Mouse (Mus musculus) cerebellum, adult 2 months (tissue): Measurements from ENCODE around the gene Tmem169. TPM values are rescaled to one million over a fixed set of nuclear protein-coding genes. Genes with fewer than 3 reads are reported as not detected.

Experiments used
- DNase-seq, 2 experiments: peaks; one replicate each; pipeline ENCODE4 v3.0.0; 2021
- H3K27ac ChIP-seq: fragments of 200-500 bp; 2 replicates; pipeline ENCODE4 v1.5.1; 2012; ENCODE audit warnings: low read length, control low read depth, inconsistent platforms; ENCODE audit not compliant: insufficient read depth
- H3K27me3 ChIP-seq: fragments of 200-500 bp; 2 replicates; pipeline ENCODE4 v1.6.1; 2012; ENCODE audit warnings: inconsistent platforms, mild to moderate bottlenecking, low read length, moderate library complexity; ENCODE audit not compliant: control insufficient read depth, insufficient read depth
- H3K4me1 ChIP-seq: fragments of 200-500 bp; 2 replicates; pipeline ENCODE4 v1.6.1; 2011; ENCODE audit warnings: low read length; ENCODE audit not compliant: control insufficient read depth, insufficient read depth
- H3K4me3 ChIP-seq: fragments of 200-500 bp; replicated peaks from 2 replicates; pipeline ENCODE3; 2011; ENCODE audit warnings: mild to moderate bottlenecking, low read depth, low read length, control low read depth; ENCODE audit not compliant: insufficient read depth
- CTCF ChIP-seq: fragments of 200-500 bp; IDR thresholded peaks from 2 replicates; pipeline ENCODE4 v1.5.1; 2011; ENCODE audit warnings: low read depth, mild to moderate bottlenecking, control low read depth, low read length, moderate library complexity, borderline replicate concordance; ENCODE audit not compliant: insufficient read depth
- POLR2A ChIP-seq: fragments of 200-500 bp; IDR thresholded peaks from 2 replicates; pipeline ENCODE4 v1.6.1; 2011; ENCODE audit warnings: low read length, control low read depth, borderline replicate concordance; ENCODE audit not compliant: insufficient read depth
- WGBS: fragments of 180-500 bp; shearing (Covaris S2); methylation state at CpG from one replicate; pipeline ENCODE4 v1.1.7; 2018; 5-methylcytosine and 5-hydroxymethylcytosine counted together
- polyA plus RNA-seq: library from polyadenylated mRNA; depleted of rRNA; stranded (reverse); fragments of >200 nt; gene quantifications from 2 replicates; pipeline ENCODE4 v1.2.3, GENCODE M21; 2012; rRNA removed

Gene Tmem169
- polyA plus RNA-seq, 1 experiment = 16.4 TPM

DNA sequence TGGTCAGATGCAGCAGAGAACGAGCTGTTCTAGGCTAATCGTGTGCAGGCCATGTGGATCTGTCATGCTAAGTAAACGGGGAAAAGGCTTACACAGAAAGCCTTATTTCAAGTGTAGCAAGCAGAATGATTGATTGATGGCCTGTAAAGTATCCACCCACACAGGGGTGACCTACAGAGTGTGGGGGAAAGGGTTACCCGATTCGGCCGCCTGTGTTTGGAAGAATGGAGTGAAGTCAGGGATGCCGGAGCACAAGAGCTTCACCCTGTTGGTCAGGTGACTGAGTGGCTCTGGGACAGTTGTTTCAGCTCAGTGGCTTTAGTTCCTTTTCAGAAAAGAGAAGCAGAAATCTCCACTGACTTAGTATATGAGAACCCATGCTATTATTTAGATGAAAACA, 32.7 kb downstream of the Tmem169 start:
- Histone ChIP-seq H3K27ac (no peak overlapping the region), H3K4me3 (no peak overlapping the region), H3K4me1 (no peaks in the 10 kb centered on the region), H3K27me3 (no peaks in the 10 kb centered on the region)
- TF ChIP-seq POLR2A (no peak), CTCF (no peak)
- no peak for DNase-seq
- WGBS = 91% methylated on average over 7 of the region's 7 CpGs

DNA sequence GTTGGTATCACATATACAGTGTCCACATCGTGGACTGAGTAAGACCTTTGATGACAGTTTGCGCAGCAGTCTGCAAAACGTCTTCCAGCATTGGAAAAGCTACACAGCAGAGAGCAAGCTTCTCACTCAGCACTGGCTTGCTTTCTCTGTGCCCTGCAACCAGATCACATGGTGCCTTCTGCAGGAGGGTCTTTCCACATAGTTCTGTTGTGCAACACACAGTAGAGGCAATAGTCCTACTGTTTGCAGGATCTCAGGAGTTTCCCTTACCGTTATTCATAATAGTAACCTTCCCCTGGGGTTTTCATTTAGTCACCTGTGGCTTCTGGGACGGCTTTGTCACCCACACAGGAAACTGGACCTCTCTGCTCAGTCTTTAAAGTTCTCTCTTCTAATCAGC, 36.6 kb downstream of the Tmem169 start:
- Histone ChIP-seq H3K4me3 (no peak overlapping the region), H3K27me3 (no peaks in the 10 kb centered on the region), H3K27ac (no peak overlapping the region), H3K4me1 (no peaks in the 10 kb centered on the region)
- TF ChIP-seq POLR2A (no peak), CTCF (no peak)
- 92% methylated on average over 5 of the region's 5 CpGs for WGBS
- no peak for DNase-seq

DNA sequence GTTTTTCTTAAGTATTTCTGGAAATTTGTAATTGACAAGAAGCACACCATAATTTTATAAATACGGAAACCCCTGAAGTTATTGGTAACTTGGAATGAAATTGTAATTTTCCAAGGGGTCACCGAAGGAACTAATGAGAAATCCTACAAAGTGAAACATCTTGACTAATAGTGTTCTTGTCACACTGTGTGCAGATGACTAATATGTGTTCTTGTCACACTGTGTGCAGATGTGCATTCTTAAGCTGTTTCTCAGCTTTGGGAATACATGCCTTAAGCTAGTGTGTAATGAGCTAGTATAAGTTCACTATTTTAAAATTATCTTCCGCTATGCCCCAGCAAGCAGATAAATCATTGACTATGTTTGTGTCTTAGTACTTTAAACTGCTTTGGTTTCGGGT, 39.1 kb downstream of the Tmem169 start:
- DNase-seq = no peak
- no peak overlapping the region for H3K4me3 ChIP-seq
- H3K4me1 ChIP-seq = no peaks in the 10 kb centered on the region
- H3K27me3 ChIP-seq = no peaks in the 10 kb centered on the region
- 96% methylated on average over 4 of the region's 4 CpGs for WGBS
- TF ChIP-seq CTCF = no peak
- no peak for TF ChIP-seq POLR2A
- H3K27ac ChIP-seq = no peak overlapping the region

DNA sequence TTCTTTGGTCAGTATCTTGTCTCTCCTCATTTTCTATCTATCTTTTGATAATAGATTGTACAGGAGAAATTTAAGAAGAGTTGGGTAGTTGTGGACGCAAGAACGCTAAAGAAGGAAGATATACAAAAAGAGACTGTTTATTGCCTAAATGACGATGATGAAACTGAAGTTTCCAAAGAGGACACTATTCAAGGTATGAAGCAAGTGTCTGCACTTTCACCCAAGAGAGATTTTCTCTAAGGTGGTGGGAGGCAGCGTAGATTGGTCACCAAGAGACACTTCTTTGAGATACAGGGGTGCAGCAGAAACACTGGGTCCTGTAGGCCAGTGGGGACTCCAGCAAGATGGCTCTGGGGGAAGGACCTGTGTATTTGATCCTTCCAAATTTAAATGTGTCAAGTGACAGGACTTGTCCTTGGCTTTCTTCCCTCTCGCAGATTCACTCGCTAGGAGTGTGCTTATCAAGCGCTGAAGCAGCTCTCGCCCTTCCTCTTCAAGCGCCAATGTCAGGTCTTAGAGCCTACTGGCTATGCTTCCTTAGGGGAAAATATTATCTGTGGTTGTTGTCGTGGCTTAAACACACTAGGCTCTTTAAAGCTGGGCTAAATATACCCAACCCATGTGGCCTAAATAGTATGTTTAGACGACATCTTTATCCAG, 42.1 kb downstream of the Tmem169 start:
- no peak for DNase-seq
- H3K27me3 ChIP-seq = no peaks in the 10 kb centered on the region
- H3K27ac ChIP-seq = no peak overlapping the region
- TF ChIP-seq POLR2A (no peak), CTCF (no peak)
- no peaks in the 10 kb centered on the region for H3K4me1 ChIP-seq
- WGBS = 94% methylated on average over 11 of the region's 11 CpGs
- H3K4me3 ChIP-seq = no peak overlapping the region

DNA sequence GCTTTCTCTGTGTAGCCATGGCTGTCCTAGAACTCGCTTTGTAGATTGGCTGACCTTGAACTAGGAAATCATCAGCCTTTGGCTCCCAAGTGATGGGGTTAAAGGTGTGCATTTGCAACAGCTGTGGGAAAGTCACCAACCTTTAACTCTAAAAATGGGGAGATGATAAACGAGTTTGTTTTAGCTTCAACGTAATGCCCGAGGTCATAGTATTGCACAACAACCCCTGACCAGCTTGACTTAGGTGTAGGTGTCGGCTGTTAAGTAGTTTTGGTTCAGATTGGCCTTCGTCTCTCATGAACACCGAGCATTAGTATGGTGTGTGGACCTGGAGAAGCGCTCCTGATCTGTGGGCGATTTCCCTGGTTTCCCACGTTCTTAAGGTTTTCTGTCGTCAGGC, 50.6 kb downstream of the Tmem169 start:
- no peak overlapping the region for H3K27ac ChIP-seq
- TF ChIP-seq CTCF (no peak), POLR2A (no peak)
- 93% methylated on average over 11 of the region's 11 CpGs for WGBS
- no peaks in the 10 kb centered on the region for H3K4me1 ChIP-seq
- H3K27me3 ChIP-seq = no peaks in the 10 kb centered on the region
- no peak for DNase-seq
- H3K4me3 ChIP-seq = no peak overlapping the region

DNA sequence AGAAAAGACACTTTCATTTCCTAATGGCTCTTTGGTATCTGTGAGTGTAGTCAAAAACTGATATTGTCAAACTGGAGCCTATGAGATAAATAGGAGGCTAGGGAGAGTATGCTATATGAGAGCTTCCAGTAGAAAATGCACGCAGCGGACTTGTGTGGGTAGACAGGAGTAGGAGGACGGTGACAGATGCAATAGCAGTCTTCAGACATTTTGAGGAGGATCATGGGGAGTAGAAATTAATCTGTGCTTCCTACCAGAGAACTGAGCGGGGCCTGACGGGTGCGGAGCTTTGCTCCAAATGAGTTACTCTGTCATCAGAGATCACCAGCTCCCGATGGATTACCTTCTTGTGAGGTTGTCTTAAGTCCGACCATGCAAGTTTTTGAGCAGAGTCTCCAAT, 52.6 kb downstream of the Tmem169 start:
- Histone ChIP-seq H3K4me3 (no peak overlapping the region), H3K4me1 (no peaks in the 10 kb centered on the region), H3K27ac (no peak overlapping the region), H3K27me3 (no peaks in the 10 kb centered on the region)
- DNase-seq = no peak
- 97% methylated on average over 8 of the region's 8 CpGs for WGBS
- TF ChIP-seq CTCF = no peak
- no peak for TF ChIP-seq POLR2A

DNA sequence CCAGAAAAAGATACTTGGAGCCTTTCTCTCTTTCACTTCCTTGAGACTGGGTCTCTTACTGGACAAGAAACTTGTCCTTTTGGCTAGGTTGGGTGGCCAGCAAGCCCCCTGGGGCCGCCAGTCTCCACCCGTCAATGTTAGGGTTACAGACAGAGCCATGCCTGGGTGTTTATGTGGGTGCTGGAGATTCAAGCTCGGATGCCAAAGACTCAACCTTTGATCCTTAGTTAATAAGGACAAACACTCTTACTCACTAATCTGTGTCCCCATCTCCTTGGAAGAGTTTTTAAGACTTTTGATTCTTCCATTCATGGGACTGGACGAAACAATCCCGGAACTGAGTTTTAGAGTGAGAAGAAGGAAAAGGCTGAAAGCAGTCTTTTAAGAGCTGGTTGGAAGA, 54.2 kb downstream of the Tmem169 start:
- TF ChIP-seq POLR2A (no peak), CTCF (no peak)
- WGBS = 92% methylated on average over 5 of the region's 5 CpGs
- no peak overlapping the region for H3K4me3 ChIP-seq
- DNase-seq = no peak
- no peaks in the 10 kb centered on the region for H3K4me1 ChIP-seq
- H3K27ac ChIP-seq = no peak overlapping the region
- H3K27me3 ChIP-seq = no peaks in the 10 kb centered on the region

DNA sequence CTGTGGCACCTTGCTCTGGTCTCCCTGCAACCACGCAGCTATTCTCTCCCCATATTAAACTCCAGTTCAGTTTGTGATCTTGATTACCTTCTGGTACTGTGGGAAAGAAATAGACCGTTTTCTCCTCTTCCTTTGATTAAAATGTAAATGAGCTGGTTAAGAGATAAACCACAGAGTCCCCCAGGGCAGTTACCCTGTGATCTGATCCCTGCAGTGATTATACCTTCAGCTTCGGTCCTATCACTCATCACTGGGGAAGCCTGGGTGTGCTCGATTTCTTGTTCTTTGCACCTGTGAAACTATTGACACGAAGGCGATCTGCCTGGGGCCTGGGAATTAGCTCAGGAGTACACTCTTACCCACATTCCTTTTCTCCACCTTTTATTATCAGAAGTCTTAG, 63.7 kb downstream of the Tmem169 start:
- no peak for DNase-seq
- Histone ChIP-seq H3K27ac (no peak overlapping the region), H3K27me3 (no peaks in the 10 kb centered on the region), H3K4me1 (no peaks in the 10 kb centered on the region), H3K4me3 (no peak overlapping the region)
- no peak for TF ChIP-seq POLR2A
- 90% methylated on average over 6 of the region's 6 CpGs for WGBS

Other genes starting within 250 kb of the Tmem169 start
- 22.7 and 25.8 TPM in 2 replicates for gene Mreg, start 72.1 kb upstream of the Tmem169 start, polyA plus RNA-seq
- gene Pecr, start 55 bp upstream of the Tmem169 start, polyA plus RNA-seq = 6.2 and 6.8 TPM in 2 replicates
- 13.3 TPM in 2 replicates for gene Xrcc5, start 23.1 kb downstream of the Tmem169 start, polyA plus RNA-seq